Mouse (Mus musculus) C2C12 (cell line): ENCODE data around the gene Asb13.

Experiments
- CTCF ChIP-seq: IDR thresholded peaks from one replicate; pipeline ENCODE4 v1.5.1; 2011; ENCODE audit not compliant: control insufficient read depth, insufficient read depth, insufficient read length
- MAX ChIP-seq: IDR thresholded peaks from one replicate; pipeline ENCODE4 v1.6.1; 2011; ENCODE audit warnings: mild to moderate bottlenecking, control low read depth

DNA sequence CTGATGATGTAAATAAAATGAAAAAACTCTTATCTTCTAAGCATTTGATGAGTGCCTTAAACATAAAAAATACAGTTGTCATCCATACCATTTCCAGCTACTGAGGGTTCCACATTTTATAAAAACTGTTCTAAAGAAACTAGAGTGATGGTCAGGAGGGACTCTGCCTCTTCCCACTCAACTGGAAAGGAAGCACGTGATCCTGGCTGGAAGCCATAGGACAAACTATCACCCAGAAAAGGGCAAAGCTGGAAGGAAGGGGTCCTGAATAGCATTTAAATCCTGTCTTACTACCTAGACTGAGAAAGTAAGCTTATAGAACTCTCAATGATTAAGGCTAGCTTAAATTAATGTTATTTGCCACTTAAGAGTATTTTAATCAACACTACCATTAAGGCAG lies 39.5 kb upstream of the Asb13 start:
- no peak for TF ChIP-seq MAX
- TF ChIP-seq CTCF, result no peak
